Mouse (Mus musculus) midbrain, embryonic 10.5 days (tissue): ENCODE measurements at regions not wholly inside any gene's neighbourhood (a gene's known extent, or its start where the extent isn't known, plus 50 kb on each side); places are given as distances from the start of the nearest gene placed in this dataset.
"Not testable (repeated sequence)": the region's sequence is repeated elsewhere in the genome, so short reads cannot be mapped to it uniquely, and the experiment has no call there.

Source experiments
- DNase-seq: peaks from one replicate; pipeline ENCODE4 v3.0.0-alpha.2; 2017; ENCODE audit warnings: low spot score
- H3K27ac ChIP-seq: fragments of 300-500 bp; sonication (generic); replicated peaks from 2 replicates; pipeline ENCODE4 v1.5.1; 2016; ENCODE audit warnings: mild to moderate bottlenecking
- H3K27me3 ChIP-seq: fragments of 300-500 bp; sonication (generic); 2 replicates; pipeline ENCODE4 v1.6.1; 2016; ENCODE audit warnings: low read depth, mild to moderate bottlenecking; ENCODE audit not compliant: poor library complexity, severe bottlenecking
- H3K36me3 ChIP-seq: fragments of 300-500 bp; sonication (generic); 2 replicates; pipeline ENCODE4 v1.6.1; 2016; ENCODE audit warnings: mild to moderate bottlenecking, moderate library complexity
- H3K4me1 ChIP-seq: fragments of 300-500 bp; sonication (generic); 2 replicates; pipeline ENCODE4 v1.6.1; 2016
- H3K4me3 ChIP-seq: fragments of 300-500 bp; sonication (generic); 2 replicates; pipeline ENCODE4 v1.5.1; 2016; ENCODE audit warnings: mild to moderate bottlenecking, moderate library complexity
- H3K9me3 ChIP-seq: fragments of 300-500 bp; sonication (generic); replicated peaks from 2 replicates; pipeline ENCODE4 v1.6.1; 2016; ENCODE audit warnings: mild to moderate bottlenecking
- WGBS: fragments of 180-500 bp; shearing (Covaris S2); methylation state at CpG from one replicate; pipeline ENCODE4 v1.1.7; 2016; 5-methylcytosine and 5-hydroxymethylcytosine counted together

DNA sequence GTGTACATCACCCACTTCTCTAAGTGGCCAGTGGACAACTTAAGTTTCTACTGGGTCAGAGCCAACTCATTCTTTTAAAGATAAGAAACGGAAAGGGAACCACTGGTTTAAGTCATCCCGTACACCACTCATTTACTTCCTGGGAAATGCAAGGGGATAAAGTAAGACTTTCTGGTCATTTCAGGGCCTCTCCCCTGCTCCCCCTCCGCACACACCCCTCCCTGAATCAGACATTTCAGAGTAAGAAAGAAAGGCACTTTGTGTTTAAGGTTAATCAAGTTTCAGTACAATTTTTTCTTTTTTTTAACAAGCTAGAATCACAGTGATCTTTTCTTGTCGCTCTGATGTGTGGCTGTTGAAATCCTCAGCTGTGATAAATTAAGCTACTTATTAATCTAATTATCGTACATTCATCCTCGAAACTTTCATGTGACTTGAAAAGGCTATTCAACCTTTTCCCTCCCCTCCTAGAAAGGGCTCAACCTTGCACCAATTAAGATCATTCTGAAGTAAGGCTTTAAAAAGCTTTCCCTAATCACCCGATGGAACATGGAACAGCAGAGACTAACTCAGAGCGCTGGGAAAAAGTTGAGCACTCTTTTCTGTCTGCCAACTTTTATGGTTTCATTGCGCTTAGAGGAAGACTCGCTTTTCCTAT lies 126.0 kb upstream of the Otx2 start:
- peaks cover 28% of the 10 kb centered on the region for H3K36me3 ChIP-seq
- no peak for DNase-seq
- H3K27ac ChIP-seq = peak overlapping the region; percentile 64; the same call in 1 of the 2 replicates
- peaks cover 31% of the 10 kb centered on the region for H3K27me3 ChIP-seq
- H3K4me3 ChIP-seq = peak overlapping the region; percentile 12; the same call in 1 of the 2 replicates
- H3K4me1 ChIP-seq = peaks cover 31% of the 10 kb centered on the region
- H3K9me3 ChIP-seq = no peaks in the 10 kb centered on the region
- 47% methylated on average over 10 of the region's 10 CpGs for WGBS

DNA sequence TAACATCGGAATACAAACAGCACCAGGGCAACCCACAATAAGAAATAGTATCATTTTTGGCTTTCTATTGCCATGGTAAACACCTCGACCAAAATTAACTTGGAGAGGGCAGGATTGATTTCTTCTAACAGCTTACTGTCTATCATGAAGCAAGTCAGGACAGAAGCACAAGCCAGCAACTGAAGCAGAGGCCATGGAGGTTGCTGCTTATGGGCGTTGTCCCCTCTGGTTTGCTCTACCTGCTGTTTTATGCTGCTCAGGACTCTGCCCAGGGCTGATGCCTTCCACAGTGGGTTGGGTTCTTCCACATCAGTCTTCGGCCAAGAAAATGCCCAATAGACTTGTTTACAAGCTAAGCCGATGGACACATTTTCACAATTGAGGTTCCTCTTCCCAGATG lies 117.9 kb upstream of the Otx2 start:
- 0 out of 2 replicates have a peak, but pooled peaks cover 4% of the 10 kb centered on the region for H3K9me3 ChIP-seq
- no peak for DNase-seq
- no peaks in the 10 kb centered on the region for H3K4me1 ChIP-seq
- no peak overlapping the region for H3K27ac ChIP-seq
- peaks cover 15% of the 10 kb centered on the region; the same call in 1 of the 2 replicates for H3K27me3 ChIP-seq
- H3K36me3 ChIP-seq = peaks cover 21% of the 10 kb centered on the region
- WGBS = 91% methylated on average over 5 of the region's 5 CpGs
- H3K4me3 ChIP-seq = no peak overlapping the region

DNA sequence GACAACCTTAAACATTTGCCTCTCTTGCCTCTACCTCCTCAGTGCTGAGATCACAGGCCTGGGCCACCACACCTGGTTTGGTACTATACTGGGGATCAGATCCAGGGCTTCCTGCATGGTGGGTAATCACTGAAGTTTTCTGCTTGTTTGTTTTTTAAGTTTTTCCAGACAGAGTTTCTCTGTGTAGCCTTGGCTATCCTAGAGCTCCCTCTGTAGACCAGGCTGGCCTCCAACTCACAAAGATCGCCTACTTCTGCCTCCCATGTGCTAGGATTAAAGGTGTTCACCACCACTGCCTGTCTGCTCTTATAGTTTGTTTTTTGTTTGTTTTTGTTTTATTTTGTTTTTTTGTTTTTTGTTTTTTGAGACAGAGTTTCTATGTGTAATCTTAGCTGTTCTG lies 105.7 kb upstream of the Otx2 start:
- no peak for DNase-seq
- no peak overlapping the region for H3K27ac ChIP-seq
- no peak overlapping the region for H3K4me3 ChIP-seq
- H3K9me3 ChIP-seq = no peaks in the 10 kb centered on the region
- no peaks in the 10 kb centered on the region for H3K4me1 ChIP-seq
- 0 out of 2 replicates have a peak, but pooled peaks cover 2% of the 10 kb centered on the region for H3K36me3 ChIP-seq
- 80% methylated on average over 1 of the region's 1 CpGs for WGBS
- no peaks in the 10 kb centered on the region for H3K27me3 ChIP-seq

DNA sequence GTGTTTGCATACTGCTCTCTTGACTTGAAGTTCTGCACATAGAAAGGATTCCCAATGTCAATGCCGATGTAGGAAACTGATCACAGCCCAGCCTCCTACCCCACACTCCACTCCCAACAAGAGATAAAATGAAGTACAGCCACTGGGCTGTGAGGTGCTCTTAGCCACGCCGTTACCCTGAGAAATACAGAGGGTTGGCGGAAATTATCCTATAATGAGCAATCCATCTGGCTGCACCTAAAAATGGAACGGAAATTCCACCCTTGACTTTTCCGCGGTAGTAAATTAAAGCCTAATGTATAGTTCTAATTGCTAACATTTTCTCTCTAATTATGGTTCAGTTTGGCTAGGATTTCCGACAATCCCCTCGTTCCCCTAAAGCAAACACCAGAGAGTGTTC lies 97.2 kb upstream of the Otx2 start:
- no peak for DNase-seq
- H3K9me3 ChIP-seq = no peaks in the 10 kb centered on the region
- H3K4me3 ChIP-seq = no peak overlapping the region
- H3K27me3 ChIP-seq = no peaks in the 10 kb centered on the region
- no peaks in the 10 kb centered on the region for H3K36me3 ChIP-seq
- H3K27ac ChIP-seq = no peak overlapping the region
- no peaks in the 10 kb centered on the region for H3K4me1 ChIP-seq
- WGBS = 89% methylated on average over 9 of the region's 9 CpGs

DNA sequence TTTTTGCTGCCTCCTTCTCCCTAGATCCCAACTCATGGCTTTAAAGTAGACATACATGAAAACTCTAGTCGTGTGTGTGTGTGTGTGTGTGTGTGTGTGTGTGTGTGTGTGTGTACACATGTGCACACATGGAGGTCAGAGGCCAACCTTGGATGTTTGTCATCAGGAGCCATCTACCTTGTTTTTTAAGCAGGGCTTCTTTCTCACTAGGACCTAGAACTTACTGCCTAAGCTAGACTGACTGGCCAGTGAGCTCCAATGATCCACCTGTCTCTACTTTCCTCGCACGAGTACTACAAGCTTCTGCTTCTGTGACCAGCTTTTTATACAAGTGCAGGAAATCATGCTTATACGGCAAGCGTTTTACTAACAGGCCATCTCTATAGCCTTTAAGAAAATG lies 89.1 kb upstream of the Otx2 start:
- Histone ChIP-seq H3K4me1 (peaks cover 19% of the 10 kb centered on the region), H3K27me3 (no peaks in the 10 kb centered on the region), H3K36me3 (peaks cover 16% of the 10 kb centered on the region), H3K9me3 (no peaks in the 10 kb centered on the region; the same call in 1 of the 2 replicates), H3K4me3 (no peak overlapping the region), H3K27ac (no peak overlapping the region)
- no peak for DNase-seq
- WGBS = 91% methylated on average over 5 of the region's 5 CpGs

DNA sequence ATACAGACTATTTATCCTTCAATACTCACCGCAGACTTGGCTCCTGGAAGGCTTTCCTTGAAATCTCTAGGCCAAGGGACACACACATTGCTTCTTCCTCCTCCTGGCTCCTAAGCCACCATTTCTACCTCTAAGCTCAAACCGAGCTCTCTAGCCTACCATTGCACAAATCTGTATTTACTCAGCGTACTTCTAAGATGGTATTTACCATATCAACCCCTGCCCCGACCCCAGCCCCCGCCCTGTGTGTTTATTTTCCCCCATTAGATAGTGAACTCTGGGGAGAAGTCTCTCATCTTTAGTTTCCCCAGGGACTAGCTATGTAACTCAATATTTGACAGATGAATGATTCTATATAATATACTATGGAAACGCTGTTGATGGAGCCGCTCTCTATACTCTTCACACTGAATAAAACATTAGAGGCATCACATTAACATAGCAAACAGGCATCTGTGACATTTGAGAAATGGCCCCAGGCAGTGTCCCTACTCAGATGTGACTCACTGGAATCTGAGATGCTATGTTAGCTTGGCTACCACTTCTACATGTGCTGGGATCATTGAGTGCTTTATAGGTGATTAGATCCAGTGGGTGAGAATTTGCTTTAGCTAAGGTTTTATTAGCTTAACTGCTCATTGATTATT lies 87.5 kb upstream of the Otx2 start:
- Histone ChIP-seq H3K4me3 (0 out of 2 replicates have a peak overlapping the region, but pooled peaks have one; percentile 4), H3K27ac (peak overlapping the region; percentile 61; the same call in 1 of the 2 replicates), H3K9me3 (no peaks in the 10 kb centered on the region; the same call in 1 of the 2 replicates), H3K36me3 (peaks cover 16% of the 10 kb centered on the region), H3K27me3 (no peaks in the 10 kb centered on the region), H3K4me1 (peaks cover 19% of the 10 kb centered on the region)
- no peak for DNase-seq
- 74% methylated on average over 7 of the region's 7 CpGs for WGBS

DNA sequence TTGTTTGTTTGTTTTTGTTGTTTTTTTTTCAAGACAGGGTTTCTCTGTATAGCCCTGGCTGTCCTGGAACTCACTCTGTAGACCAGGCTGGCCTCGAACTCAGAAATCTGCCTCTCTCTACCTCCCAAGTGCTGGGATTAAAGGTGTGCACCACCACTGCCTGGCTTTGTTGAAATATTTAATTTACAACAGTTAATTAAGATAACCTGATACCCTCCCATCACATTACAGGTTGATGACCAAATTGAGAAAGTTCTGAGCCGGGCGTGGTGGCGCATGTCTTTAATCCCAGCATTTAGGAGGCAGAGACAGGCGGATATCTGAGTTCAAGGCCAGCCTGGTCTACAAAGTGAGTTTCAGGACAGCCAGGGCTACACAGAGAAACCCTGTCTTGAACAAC lies 81.5 kb upstream of the Otx2 start:
- H3K27ac ChIP-seq = peak overlapping the region; percentile 91; the same call in 1 of the 2 replicates
- H3K36me3 ChIP-seq = peaks cover 11% of the 10 kb centered on the region
- peaks cover 48% of the 10 kb centered on the region for H3K4me1 ChIP-seq
- DNase-seq, H3K4me3 ChIP-seq, H3K27me3 ChIP-seq, H3K9me3 ChIP-seq: not testable (repeated sequence)
- 95% methylated on average over 5 of the region's 5 CpGs for WGBS

DNA sequence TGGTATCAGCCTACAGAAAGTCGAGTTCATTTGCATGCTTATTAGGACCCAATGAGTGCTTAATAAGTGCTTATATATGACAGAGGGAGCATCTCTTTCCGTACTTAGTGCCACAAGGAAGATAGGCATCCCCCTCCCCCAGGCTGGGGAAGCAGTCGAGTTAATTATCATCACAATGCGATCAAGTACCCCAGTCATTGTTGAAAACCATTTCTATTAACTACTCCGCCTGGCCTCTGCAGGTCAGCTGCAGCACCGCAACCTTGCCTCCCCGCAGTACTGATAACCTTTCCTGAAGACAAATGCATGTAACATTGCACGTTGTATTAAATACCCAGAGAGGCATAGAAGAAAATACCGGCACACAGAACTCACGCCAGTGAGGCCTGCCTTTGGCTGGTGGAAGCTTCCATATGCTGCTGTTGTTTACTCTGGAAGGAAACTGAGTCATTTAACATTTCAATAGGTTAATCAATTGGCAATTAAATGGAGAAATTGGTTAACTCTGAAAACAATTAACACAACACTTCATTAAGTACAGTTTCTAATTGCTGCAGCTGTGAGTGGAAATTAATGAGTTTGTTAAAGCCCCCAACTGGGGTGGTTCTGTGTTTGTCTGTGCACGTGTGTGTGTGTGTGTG lies 80.6 kb upstream of the Otx2 start:
- Histone ChIP-seq H3K36me3 (peaks cover 4% of the 10 kb centered on the region), H3K4me3 (peak overlapping the region; percentile 48), H3K4me1 (peaks cover 55% of the 10 kb centered on the region), H3K27ac (peak overlapping the region; percentile 91), H3K9me3 (no peaks in the 10 kb centered on the region; the same call in 1 of the 2 replicates), H3K27me3 (0 out of 2 replicates have a peak, but pooled peaks cover 9% of the 10 kb centered on the region)
- 8% methylated on average over 11 of the region's 11 CpGs for WGBS
- peak; percentile 56 for DNase-seq

DNA sequence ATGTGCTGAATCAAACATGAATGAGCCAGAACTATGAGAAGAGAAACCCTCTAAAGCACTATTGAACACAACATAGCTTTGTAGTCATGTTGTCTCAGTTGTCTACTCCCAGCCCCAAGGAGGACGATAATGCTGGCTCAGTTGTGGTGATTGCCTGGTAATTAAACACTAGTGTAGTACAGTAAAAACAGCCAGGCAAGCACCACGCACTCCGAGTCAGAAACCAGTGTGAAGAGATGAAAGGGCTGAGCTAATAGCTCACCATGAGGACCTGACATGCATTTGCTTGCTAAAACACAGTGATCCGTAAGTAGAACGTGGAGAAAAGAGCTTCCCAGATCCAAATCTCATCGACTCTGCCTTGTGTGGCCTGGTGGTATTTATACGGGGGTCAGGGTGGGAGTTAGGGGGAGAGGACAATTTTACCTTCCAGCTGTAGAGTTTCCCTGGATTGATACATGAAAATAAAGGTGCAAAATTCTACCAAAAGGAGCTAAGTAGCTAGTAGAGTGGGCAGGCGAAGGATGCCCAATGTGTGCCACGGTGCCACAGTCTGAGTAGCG lies 80.0 kb upstream of the Otx2 start:
- 8% methylated on average over 10 of the region's 10 CpGs for WGBS
- peak overlapping the region; percentile 48 for H3K4me3 ChIP-seq
- H3K9me3 ChIP-seq = no peaks in the 10 kb centered on the region; the same call in 1 of the 2 replicates
- peaks cover 8% of the 10 kb centered on the region for H3K36me3 ChIP-seq
- H3K27me3 ChIP-seq = 0 out of 2 replicates have a peak, but pooled peaks cover 9% of the 10 kb centered on the region
- H3K4me1 ChIP-seq = peaks cover 55% of the 10 kb centered on the region
- peak overlapping the region; percentile 91 for H3K27ac ChIP-seq
- DNase-seq = peak; percentile 31

DNA sequence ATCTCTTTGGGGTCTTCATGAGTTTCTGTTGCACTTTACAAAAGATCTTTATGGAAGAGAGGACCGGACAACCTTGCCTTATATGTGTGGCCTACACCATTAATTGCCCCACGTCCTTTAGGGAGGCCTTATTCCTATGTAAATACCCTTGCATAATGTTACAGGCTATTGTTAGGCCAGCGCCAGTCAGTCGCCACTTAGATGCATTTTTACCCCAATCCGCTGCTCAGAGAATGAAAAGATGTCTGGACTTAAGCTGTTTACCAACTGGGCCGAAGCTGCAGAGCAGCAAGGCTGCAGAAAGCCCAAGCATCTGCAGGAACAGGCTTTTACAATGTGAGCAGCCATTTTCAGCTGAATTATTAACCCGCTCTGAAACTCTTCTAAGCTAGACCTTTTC lies 79.5 kb upstream of the Otx2 start:
- Histone ChIP-seq H3K36me3 (peaks cover 12% of the 10 kb centered on the region), H3K27me3 (0 out of 2 replicates have a peak, but pooled peaks cover 9% of the 10 kb centered on the region), H3K4me1 (peaks cover 55% of the 10 kb centered on the region), H3K9me3 (no peaks in the 10 kb centered on the region; the same call in 1 of the 2 replicates), H3K27ac (peak overlapping the region; percentile 91), H3K4me3 (peak overlapping the region; percentile 48)
- peak; percentile 27 for DNase-seq
- 11% methylated on average over 7 of the region's 7 CpGs for WGBS

DNA sequence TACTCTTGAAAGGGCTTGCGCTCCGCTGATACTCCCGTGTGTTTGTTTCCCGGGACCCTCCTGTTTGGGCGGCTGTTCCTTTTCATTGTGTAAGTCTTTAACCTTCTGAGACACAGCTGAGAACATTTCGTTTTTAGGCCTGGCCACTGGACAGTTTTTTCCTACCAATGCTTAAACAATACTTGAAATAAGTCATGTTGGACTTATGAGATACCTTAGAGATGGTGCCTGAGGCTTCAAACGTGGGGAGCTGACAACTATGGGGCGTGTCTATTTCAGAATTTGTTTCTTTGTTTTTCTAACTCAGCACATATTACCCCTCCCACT lies 78.9 kb upstream of the Otx2 start:
- WGBS = 14% methylated on average over 8 of the region's 8 CpGs
- DNase-seq = no peak

DNA sequence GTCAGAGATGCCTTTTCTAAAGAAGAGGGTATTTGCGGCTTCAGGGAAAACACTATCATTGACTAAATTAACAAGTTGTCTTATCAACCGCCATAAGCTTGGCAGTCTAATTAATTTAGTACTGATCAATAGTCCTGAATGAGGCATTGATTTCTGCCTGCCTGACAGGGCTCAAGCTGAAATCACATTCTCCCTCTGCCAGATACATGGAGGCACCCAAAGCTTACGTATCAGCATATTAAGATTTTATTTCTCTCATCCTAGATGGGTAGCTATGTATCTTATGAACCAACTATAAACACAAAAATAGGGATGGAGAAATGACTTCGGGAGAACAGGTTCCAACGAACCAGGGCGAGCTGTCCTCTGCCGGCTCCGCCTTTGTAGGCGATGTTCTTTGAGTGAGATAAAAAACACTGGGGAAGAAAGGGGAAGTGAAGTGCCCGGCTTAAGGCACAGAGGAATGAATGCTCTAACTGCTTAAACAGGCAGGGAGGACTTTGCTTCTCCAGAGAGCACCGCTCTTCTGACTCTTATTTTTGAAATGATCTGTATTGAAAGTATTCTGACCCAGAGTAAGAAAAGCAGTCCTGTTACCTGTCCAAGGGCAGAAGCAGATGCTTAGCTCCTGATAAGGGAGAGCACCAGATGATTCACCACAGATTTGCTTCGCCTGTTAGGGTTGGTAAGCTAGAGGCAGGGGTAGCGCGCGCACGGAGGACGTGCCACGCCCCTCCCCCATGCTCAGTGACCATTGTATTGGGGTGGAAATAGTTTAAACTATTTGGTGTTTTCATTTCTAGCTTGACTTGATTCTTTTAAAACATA lies 78.3 kb upstream of the Otx2 start:
- Histone ChIP-seq H3K4me1 (peaks cover 55% of the 10 kb centered on the region), H3K27me3 (peaks cover 9% of the 10 kb centered on the region; the same call in 1 of the 2 replicates), H3K9me3 (no peaks in the 10 kb centered on the region; the same call in 1 of the 2 replicates), H3K36me3 (peaks cover 15% of the 10 kb centered on the region), H3K27ac (peak overlapping the region; percentile 91), H3K4me3 (peak overlapping the region; percentile 48)
- 8% methylated on average over 18 of the region's 18 CpGs for WGBS
- peak; percentile 59 for DNase-seq

More for the DNA sequence above, 78.9 kb upstream of the Otx2 start:
- H3K36me3 ChIP-seq = peaks cover 12% of the 10 kb centered on the region
- H3K9me3 ChIP-seq = no peaks in the 10 kb centered on the region; the same call in 1 of the 2 replicates
- peak overlapping the region; percentile 48 for H3K4me3 ChIP-seq
- H3K4me1 ChIP-seq = peaks cover 55% of the 10 kb centered on the region
- peak overlapping the region; percentile 91 for H3K27ac ChIP-seq
- 0 out of 2 replicates have a peak, but pooled peaks cover 9% of the 10 kb centered on the region for H3K27me3 ChIP-seq
